Mouse (Mus musculus) olfactory bulb, adult 2 months (tissue): Measurements from ENCODE around the gene Bbs7. TPM values are rescaled to one million over a fixed set of nuclear protein-coding genes. Genes with fewer than 3 reads are reported as not detected.

ENCODE experiments used
- H3K27ac ChIP-seq: fragments of 200-500 bp; 2 replicates; pipeline ENCODE4 v1.5.1; 2012; ENCODE audit warnings: low read depth, low read length; ENCODE audit not compliant: insufficient read depth
- H3K4me1 ChIP-seq: fragments of 200-500 bp; 2 replicates; pipeline ENCODE4 v1.6.1; 2012; ENCODE audit warnings: low read length; ENCODE audit not compliant: control insufficient read depth, insufficient read depth
- H3K4me3 ChIP-seq: fragments of 200-500 bp; 2 replicates; pipeline ENCODE4 v1.5.1; 2012; ENCODE audit warnings: mild to moderate bottlenecking, low read depth, low read length, moderate library complexity; ENCODE audit not compliant: insufficient read depth
- CTCF ChIP-seq: fragments of 200-500 bp; IDR thresholded peaks from 2 replicates; pipeline ENCODE4 v1.5.1; 2012; ENCODE audit warnings: low read depth, mild to moderate bottlenecking, low read length, moderate library complexity; ENCODE audit not compliant: insufficient read depth
- POLR2A ChIP-seq: fragments of 200-500 bp; IDR thresholded peaks from 2 replicates; pipeline ENCODE4 v1.6.1; 2012; ENCODE audit warnings: mild to moderate bottlenecking, low read depth, low read length, moderate library complexity; ENCODE audit not compliant: insufficient read depth
- WGBS: fragments of 180-500 bp; shearing (Covaris S2); methylation state at CpG from one replicate; pipeline ENCODE4 v1.1.7; 2018; 5-methylcytosine and 5-hydroxymethylcytosine counted together
- polyA plus RNA-seq: library from polyadenylated mRNA; stranded (reverse); fragments of >200 nt; gene quantifications from 2 replicates; pipeline ENCODE4 v1.2.4, GENCODE M21; 2012; ENCODE audit warnings: low replicate concordance; ENCODE audit not compliant: missing spikeins, insufficient read depth, insufficient read length

Bbs7 gene
- polyA plus RNA-seq, 1 experiment = not detected

- H3K4me3 ChIP-seq = no peak overlapping the region
- H3K27ac ChIP-seq = no peak overlapping the region
- H3K4me1 ChIP-seq = peaks cover 9% of the 10 kb centered on the region
- WGBS = 68% methylated on average over 7 of the region's 7 CpGs
- TF ChIP-seq CTCF (no peak), POLR2A (no peak)
Measured at GRCm38 (mm10) chr3:36532738-36533137, 80.5 kb downstream of the Bbs7 start.

- peak overlapping the region; percentile 6; the same call in 1 of the 2 replicates for H3K4me3 ChIP-seq
- WGBS = 23% methylated on average over 18 of the region's 18 CpGs
- TF ChIP-seq CTCF (no peak), POLR2A (no peak)
- peaks cover 3% of the 10 kb centered on the region for H3K4me1 ChIP-seq
- H3K27ac ChIP-seq = no peak overlapping the region
Measured at GRCm38 (mm10) chr3:36531979-36532542, 81.2 kb downstream of the Bbs7 start.

DNA sequence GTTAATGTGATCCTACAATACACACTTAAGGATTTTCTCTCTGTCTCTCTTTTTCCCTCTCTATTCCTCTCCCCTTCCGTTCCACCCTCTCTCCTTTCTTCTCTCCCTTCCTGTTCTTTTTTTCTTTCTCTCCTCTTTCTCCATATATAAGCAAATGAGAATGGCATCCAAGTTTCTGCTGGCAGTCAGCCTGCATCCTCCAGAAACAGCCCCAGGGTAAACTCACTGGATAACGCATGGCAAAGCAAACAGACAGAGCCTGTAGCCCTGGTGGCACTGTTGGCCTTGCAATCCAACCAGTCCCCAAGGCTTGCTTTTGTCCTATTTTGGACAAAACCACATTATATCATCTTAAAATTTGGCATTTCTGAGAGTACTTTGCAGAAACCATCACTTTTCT is 82.0 kb downstream of the Bbs7 start:
- TF ChIP-seq CTCF (no peak), POLR2A (no peak)
- Histone ChIP-seq H3K4me3 (no peak overlapping the region), H3K27ac (no peak overlapping the region), H3K4me1 (peaks cover 3% of the 10 kb centered on the region)
- WGBS = 37% methylated on average over 2 of the region's 2 CpGs

DNA sequence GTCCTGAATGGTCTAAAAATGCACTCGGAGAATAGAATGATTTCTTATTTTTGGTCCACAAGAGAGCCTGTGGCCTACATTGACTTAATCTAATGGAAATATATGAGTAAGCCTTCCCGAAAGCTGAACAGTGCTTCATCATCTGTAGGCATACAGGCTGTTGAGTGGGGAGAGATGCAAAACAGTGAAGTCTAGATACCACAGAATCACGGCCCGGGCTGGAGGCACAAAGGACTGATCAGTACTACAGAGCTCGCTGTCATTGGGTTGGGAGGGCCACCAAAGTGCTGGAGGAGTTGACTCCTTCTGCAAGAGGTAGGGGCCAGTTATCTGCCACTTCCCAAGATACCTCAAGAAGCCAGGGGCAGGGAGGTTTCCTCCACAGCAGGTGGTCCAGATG is 82.5 kb downstream of the Bbs7 start:
- Histone ChIP-seq H3K4me3 (no peak overlapping the region), H3K27ac (no peak overlapping the region), H3K4me1 (peaks cover 3% of the 10 kb centered on the region)
- 71% methylated on average over 5 of the region's 5 CpGs for WGBS
- TF ChIP-seq CTCF (no peak), POLR2A (no peak)

DNA sequence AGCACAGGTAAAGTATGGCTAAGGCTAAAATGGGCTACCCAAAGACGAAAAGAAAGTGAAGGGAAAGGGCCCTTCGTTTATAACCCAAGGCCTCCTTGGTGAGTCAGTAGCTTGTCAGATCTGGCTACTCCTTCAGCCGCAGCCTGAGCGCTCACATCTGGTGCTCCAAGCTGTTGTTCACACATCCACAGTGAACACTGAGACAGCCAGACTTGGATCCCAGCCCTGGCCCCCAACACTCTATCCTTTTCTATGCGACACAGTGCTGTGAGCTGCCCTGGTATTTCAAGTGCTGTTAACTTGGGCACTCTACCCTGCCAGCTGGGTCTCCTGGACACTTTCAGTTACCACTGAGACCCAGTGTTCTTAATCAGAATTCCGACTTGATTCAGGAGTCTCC is 82.9 kb downstream of the Bbs7 start:
- TF ChIP-seq CTCF (no peak), POLR2A (no peak)
- no peak overlapping the region for H3K27ac ChIP-seq
- no peak overlapping the region for H3K4me3 ChIP-seq
- peaks cover 3% of the 10 kb centered on the region for H3K4me1 ChIP-seq
- WGBS = 71% methylated on average over 6 of the region's 6 CpGs

DNA sequence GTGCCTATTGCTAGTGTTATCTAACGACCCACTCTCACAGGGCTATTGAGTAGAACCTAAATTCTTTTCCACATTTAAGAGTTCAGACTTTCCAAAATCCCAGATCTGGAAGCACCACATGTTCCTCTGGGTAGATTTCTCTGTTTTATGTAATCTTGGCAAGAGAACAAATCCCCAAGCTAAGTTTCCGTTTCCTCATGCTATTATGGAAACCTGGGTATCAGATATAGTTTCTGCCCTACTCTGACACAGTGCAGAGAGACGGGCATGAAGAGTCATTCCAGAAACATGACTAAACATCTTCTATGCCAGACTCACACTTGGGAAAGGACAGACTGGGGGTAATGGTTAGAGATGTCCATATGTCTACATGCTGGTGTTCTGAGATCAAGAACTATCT is 88.8 kb downstream of the Bbs7 start:
- 74% methylated on average over 3 of the region's 3 CpGs for WGBS
- peaks cover 6% of the 10 kb centered on the region for H3K4me1 ChIP-seq
- H3K4me3 ChIP-seq = no peak overlapping the region
- H3K27ac ChIP-seq = no peak overlapping the region
- no peak for TF ChIP-seq POLR2A
- TF ChIP-seq CTCF = no peak

Other genes with a start within 250 kb of the Bbs7 start
- gene Anxa5, start 137.6 kb downstream of the Bbs7 start, polyA plus RNA-seq = not detected in 2 replicates
- gene 1810062G17Rik, start 137.5 kb downstream of the Bbs7 start, polyA plus RNA-seq = not detected in 2 replicates
- gene Gm11549, start 91.7 kb downstream of the Bbs7 start, polyA plus RNA-seq = not detected in 2 replicates
- not detected in 2 replicates for gene Exosc9, start 60.9 kb downstream of the Bbs7 start, polyA plus RNA-seq
- 155 TPM in 1 of 2 replicates, not detected in the other for gene Ccna2, start 41.3 kb downstream of the Bbs7 start, polyA plus RNA-seq
- gene Trpc3, start 76.7 kb upstream of the Bbs7 start, polyA plus RNA-seq = not detected in 2 replicates
- gene 4932438A13Rik, start 249.6 kb upstream of the Bbs7 start, polyA plus RNA-seq = 204 and 208 TPM in 2 replicates